Mouse (Mus musculus): ENCODE data around the gene Fbrs. TPM values are rescaled to one million over a fixed set of nuclear protein-coding genes. Genes with fewer than 3 reads are reported as not detected.

The Fbrs gene
- polyA plus RNA-seq, 1 experiment: 98.7 TPM

DNA sequence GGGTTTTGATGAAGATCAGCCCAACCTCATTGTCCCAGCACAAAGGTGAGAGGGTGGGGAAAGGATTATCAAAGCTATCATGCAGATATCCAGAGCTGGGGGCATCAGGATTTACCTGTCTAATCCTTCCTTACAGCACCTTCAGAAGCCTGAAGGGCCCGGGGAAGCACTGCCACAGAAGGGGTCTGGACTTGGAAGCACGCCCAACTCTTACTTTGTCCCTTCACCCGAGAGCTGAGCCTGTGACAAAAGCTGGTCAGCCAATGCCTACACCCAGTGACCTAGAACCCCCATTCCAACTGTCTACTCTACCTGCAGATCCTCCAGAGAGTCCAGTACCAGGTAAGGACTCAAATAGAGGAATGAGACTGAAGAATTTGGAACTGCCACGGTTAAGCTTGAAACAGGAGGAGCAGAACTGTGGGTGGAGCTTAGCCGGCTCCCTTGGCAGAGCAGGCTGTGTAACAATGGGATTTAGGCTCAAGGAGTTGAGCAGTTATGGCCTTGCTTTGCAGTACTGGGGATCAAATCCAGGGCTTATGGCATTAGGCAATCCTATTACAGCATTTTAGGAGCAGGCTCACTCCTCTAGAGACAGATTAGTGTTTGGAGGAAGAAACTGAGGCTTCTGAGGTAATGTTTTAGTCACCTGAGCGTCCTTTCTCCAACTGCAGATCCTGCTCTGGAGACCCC is 4.5 kb upstream of the Fbrs start:
- TF ChIP-seq CTCF (IDR thresholded peaks at IDR 0.05; ENCODE audit: control insufficient read depth, insufficient read depth, low read length): no peak
- no peak for TF ChIP-seq POLR2A (IDR thresholded peaks at IDR 0.05; ENCODE audit: borderline replicate concordance, control insufficient read depth, low read depth, low read length)
- H3K4me1 ChIP-seq (ENCODE audit: control insufficient read depth, insufficient read depth, low read length): no peaks in the 10 kb centered on the region; the same call in 1 of the 2 replicates
- no peak overlapping the region for H3K4me3 ChIP-seq (replicated peaks; ENCODE audit: control insufficient read depth, low read depth, low read length)
- WGBS: 86% methylated on average over 6 of the region's 6 CpGs
- no peak overlapping the region for H3K27ac ChIP-seq (ENCODE audit: control insufficient read depth, insufficient read depth, low read depth, low read length, poor library complexity)

DNA sequence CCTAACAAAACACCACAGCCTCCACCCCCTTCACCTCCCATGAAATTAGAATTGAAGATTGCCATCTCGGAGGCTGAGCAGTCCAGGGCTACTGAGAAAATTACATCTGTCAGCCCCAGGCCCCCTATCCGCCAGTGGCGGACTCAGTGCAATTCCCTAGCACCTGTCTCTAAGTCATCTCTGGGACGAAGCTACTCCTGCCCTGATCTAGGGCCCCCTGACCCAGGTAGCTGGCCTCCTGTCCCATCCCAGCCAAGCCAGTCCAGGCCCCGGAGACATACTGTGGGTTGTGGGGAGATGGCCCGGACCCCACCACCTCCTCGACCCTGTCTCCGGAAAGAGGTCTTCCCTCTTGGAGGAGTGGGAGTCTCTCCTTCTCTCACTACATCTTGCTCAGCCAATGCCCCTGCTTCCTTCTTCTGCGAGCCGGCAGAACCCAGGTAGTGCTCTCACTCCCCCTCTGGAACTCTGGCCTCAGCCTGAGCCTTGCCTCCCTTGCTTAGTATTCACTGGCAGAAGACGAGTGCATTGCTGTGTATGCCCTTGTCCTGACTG is 3.7 kb upstream of the Fbrs start:
- WGBS: 93% methylated on average over 11 of the region's 11 CpGs
- Histone ChIP-seq H3K27ac (ENCODE audit: control insufficient read depth, insufficient read depth, low read depth, low read length, poor library complexity) (no peak overlapping the region), H3K4me3 (replicated peaks; ENCODE audit: control insufficient read depth, low read depth, low read length) (no peak overlapping the region), H3K4me1 (ENCODE audit: control insufficient read depth, insufficient read depth, low read length) (no peaks in the 10 kb centered on the region; the same call in 1 of the 2 replicates)
- TF ChIP-seq CTCF (IDR thresholded peaks at IDR 0.05; ENCODE audit: control insufficient read depth, insufficient read depth, low read length): no peak
- no peak for TF ChIP-seq POLR2A (IDR thresholded peaks at IDR 0.05; ENCODE audit: borderline replicate concordance, control insufficient read depth, low read depth, low read length)

DNA sequence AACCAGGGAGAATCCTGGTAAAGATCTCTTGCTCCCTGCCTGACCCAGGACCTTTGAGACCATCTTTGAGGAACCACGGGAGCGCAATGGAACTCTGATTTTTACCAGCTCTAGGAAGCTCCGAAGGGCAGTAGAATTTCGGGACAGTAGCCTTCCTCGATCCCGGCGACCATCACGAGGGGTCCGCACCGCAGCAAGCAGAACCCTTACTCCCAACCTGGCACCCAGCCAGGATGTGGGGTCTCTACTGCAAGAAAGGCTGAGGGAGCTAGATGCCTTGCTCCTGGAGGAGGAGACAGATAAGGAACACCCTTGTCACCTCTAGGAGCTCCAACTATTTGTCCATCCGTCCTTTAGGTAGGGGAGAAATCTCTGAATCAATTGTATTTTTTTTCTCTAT is 2.7 kb upstream of the Fbrs start:
- H3K27ac ChIP-seq (ENCODE audit: control insufficient read depth, insufficient read depth, low read depth, low read length, poor library complexity): no peak overlapping the region
- H3K4me3 ChIP-seq (replicated peaks; ENCODE audit: control insufficient read depth, low read depth, low read length): no peak overlapping the region
- no peaks in the 10 kb centered on the region; the same call in 1 of the 2 replicates for H3K4me1 ChIP-seq (ENCODE audit: control insufficient read depth, insufficient read depth, low read length)
- TF ChIP-seq POLR2A (IDR thresholded peaks at IDR 0.05; ENCODE audit: borderline replicate concordance, control insufficient read depth, low read depth, low read length): no peak
- WGBS: 95% methylated on average over 11 of the region's 11 CpGs

DNA sequence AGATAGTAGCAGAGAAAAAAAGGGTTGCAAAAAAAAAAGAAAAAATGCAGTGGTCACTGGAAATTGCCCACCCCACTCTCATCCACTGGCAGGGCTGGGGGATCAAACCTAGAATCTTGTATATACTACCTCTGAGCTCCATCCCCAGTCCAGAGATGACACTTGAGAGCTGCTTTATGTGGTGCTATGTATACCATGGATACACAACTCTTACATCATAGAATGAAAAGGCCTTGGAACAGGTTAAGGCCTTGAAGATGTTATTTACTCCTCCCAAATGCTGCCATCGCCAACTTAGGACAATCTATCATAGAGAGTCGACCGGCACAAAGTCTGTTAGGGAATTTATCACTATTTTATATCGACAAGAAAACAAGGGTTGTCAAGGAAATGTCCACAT is 2.1 kb upstream of the Fbrs start:
- no peak for TF ChIP-seq POLR2A (IDR thresholded peaks at IDR 0.05; ENCODE audit: borderline replicate concordance, control insufficient read depth, low read depth, low read length)
- TF ChIP-seq CTCF (IDR thresholded peaks at IDR 0.05; ENCODE audit: control insufficient read depth, insufficient read depth, low read length): no peak
- Histone ChIP-seq H3K4me3 (replicated peaks; ENCODE audit: control insufficient read depth, low read depth, low read length) (no peak overlapping the region), H3K4me1 (ENCODE audit: control insufficient read depth, insufficient read depth, low read length) (no peaks in the 10 kb centered on the region; the same call in 1 of the 2 replicates), H3K27ac (ENCODE audit: control insufficient read depth, insufficient read depth, low read depth, low read length, poor library complexity) (no peak overlapping the region)
- 74% methylated on average over 4 of the region's 4 CpGs for WGBS

DNA sequence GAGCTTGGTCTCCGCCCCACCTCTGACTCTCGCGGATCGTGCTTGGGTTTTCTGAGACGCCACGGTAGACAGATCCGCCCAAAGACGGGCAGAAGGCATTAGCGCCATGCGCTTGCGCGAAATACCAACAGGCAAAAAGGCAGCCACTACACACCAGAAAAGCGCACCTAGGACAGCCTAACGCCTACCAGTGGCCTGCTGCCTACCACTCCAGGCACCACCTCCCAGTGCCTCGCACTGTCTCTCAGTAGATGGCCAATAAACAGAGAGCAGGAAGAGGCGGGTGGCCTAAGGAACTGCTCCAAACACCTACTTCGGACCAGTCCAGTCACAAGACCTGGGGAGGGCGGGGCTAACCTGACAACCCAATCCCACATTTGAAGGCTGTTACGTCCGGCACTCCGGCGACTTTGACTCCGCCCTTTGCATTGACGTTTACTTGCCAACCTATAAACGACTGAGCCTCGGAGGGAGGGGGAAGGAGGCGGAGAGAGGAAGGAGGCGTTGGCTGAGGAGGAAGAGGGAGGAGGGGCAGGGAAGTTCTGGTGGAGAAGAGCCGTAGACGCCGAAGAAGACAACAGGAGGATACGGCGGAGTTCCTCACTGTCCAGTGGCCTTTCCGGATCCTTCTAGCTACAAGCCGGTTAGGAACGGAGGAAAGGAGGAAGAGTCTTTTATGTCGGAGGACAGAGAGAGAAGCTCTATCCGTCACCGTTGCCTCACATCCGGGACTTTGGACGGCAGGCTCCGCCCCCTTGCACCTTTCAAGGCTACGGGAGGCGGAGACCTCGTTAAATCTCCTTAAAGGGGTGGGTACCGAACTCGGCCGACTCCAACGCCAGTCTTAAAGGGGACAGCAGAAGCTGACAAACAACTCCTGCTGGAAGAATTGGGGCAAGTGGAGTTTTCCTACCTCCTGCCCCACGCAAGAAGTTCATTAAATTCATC is 1.0 kb upstream of the Fbrs start:
- WGBS: under 1% methylated on average over 50 of the region's 50 CpGs
- H3K4me1 ChIP-seq (ENCODE audit: control insufficient read depth, insufficient read depth, low read length): no peaks in the 10 kb centered on the region; the same call in 1 of the 2 replicates
- H3K27ac ChIP-seq (ENCODE audit: control insufficient read depth, insufficient read depth, low read depth, low read length, poor library complexity): peak overlapping the region; percentile 91
- peak overlapping the region; percentile 66 for H3K4me3 ChIP-seq (replicated peaks; ENCODE audit: control insufficient read depth, low read depth, low read length)
- TF ChIP-seq CTCF (IDR thresholded peaks at IDR 0.05; ENCODE audit: control insufficient read depth, insufficient read depth, low read length) (0 out of 2 replicates have a peak, but pooled peaks have one; percentile 1), POLR2A (IDR thresholded peaks at IDR 0.05; ENCODE audit: borderline replicate concordance, control insufficient read depth, low read depth, low read length) (peak; percentile 87)

DNA sequence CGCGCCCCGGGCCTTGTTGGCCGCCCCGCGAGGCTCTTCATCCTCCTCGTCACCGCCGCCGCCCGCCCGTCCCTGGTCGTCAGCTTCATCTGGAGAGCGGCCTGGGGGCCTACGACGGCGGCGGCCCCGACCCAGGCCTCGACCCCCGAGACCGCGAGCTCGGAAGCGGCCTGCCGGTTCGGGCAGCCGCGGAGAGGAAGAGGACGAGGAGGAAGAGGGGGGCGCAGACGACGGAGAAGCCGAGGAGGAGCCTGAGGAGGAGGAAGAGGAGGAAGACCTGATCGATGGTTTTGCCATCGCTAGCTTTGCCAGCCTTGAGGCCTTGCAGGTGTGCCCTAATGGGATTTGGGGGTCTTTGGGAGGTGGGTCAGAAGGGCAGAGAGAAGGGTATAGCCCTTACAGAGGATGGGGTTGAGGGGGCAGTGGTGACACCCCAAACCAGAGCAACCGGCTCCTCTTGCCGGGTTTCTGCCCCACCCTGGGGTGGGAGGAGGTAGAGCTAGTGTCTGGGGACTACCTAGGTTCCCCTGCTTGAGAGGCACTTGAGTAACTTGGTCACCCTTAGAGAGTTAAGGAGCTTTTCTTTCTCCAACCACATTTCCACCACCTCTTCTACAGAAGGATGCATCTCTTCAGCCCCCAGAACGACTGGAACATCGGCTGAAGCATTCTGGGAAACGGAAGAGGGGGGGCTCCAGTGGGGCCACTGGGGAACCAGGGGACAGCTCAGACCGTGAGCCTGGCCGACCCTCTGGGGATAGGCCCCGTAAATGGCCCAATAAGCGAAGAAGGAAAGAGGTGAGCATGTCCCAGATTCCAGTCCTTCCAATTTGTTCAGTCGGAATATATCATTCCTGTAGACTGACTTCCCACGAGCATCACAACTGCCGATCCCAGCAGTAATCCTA is 573 bp downstream of the Fbrs start:
- H3K4me1 ChIP-seq (ENCODE audit: control insufficient read depth, insufficient read depth, low read length): no peaks in the 10 kb centered on the region; the same call in 1 of the 2 replicates
- TF ChIP-seq CTCF (IDR thresholded peaks at IDR 0.05; ENCODE audit: control insufficient read depth, insufficient read depth, low read length): no peak
- no peak; the same call in 1 of the 2 replicates for TF ChIP-seq POLR2A (IDR thresholded peaks at IDR 0.05; ENCODE audit: borderline replicate concordance, control insufficient read depth, low read depth, low read length)
- 1% methylated on average over 47 of the region's 48 CpGs for WGBS
- peak overlapping the region; percentile 66 for H3K4me3 ChIP-seq (replicated peaks; ENCODE audit: control insufficient read depth, low read depth, low read length)
- peak overlapping the region; percentile 91 for H3K27ac ChIP-seq (ENCODE audit: control insufficient read depth, insufficient read depth, low read depth, low read length, poor library complexity)

DNA sequence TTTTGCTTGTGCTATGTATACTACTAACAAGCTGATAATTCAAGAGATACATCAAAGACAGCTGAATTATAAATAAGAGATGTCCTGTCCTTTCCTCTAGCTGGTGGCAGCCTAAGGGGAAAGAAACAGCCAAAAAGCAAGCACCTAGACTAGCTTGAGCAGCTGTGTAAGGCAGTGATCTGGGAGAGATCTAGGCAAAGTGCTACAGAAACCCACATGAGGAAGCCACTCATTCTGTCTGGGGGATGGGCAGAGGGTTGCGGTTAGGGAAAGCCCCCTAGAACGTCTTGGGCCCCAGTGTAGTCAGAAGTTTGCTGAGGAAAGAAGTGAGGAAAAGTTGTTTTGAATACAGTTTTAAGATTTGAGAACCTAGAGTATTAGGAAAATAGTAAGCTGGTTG is 1.3 kb downstream of the Fbrs start:
- TF ChIP-seq POLR2A (IDR thresholded peaks at IDR 0.05; ENCODE audit: borderline replicate concordance, control insufficient read depth, low read depth, low read length) (no peak), CTCF (IDR thresholded peaks at IDR 0.05; ENCODE audit: control insufficient read depth, insufficient read depth, low read length) (no peak)
- Histone ChIP-seq H3K27ac (ENCODE audit: control insufficient read depth, insufficient read depth, low read depth, low read length, poor library complexity) (no peak overlapping the region; the same call in 1 of the 2 replicates), H3K4me3 (replicated peaks; ENCODE audit: control insufficient read depth, low read depth, low read length) (peak overlapping the region; percentile 66), H3K4me1 (ENCODE audit: control insufficient read depth, insufficient read depth, low read length) (no peaks in the 10 kb centered on the region; the same call in 1 of the 2 replicates)
- 2% methylated on average over 2 of the region's 2 CpGs for WGBS
